Mouse (Mus musculus): ENCODE measurements around the gene Cirbp. TPM values are rescaled to one million over a fixed set of nuclear protein-coding genes. Genes with fewer than 3 reads are reported as not detected.

The Cirbp gene
- polyA plus RNA-seq (2014; fragmentation: Illumina TruSeq; extraction: RNeasy Lipid Tissue Mini Kit (QIAGEN cat#74804); ENCODE audit: low read depth, low replicate concordance) = 219 TPM

DNA sequence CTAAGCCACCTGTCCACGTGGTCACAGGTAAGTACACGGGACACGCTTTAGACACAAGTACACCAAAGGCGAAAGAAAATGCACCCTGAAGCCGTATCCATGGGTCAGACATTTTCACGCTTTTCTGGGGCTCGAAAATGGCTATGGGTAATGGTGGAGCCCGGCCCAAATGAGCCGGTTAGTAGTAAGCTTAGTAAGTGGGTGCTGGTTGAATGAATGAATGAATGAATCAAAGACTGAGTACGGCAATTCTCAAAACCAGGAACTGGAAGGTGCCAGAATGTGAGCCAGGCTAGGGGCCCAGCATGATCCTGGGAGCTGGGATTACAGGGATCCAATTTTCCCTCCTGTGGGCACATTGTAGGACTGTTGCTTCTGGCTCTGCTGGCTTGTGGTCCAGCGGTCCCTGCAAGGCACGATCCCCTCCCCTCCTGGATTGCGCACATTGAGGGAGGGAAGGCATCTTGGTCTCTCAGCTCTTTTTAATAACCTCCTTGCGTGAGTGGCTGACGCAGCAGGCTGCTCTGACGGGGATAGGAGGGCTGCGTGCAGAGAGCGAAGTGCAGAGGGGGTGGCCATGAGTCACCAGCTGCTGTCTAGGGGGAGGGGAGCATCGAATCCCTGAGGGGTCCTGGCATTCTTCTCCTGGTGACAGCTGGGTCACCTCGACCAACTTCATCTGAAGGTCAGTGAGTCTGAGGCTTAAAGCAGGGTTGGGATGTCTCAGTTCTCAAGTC lies at the start of gene Cirbp:
Gene Cirbp, plus strand, starts transcription at position 594 of the 737 bp plus-strand sequence.

DNA sequence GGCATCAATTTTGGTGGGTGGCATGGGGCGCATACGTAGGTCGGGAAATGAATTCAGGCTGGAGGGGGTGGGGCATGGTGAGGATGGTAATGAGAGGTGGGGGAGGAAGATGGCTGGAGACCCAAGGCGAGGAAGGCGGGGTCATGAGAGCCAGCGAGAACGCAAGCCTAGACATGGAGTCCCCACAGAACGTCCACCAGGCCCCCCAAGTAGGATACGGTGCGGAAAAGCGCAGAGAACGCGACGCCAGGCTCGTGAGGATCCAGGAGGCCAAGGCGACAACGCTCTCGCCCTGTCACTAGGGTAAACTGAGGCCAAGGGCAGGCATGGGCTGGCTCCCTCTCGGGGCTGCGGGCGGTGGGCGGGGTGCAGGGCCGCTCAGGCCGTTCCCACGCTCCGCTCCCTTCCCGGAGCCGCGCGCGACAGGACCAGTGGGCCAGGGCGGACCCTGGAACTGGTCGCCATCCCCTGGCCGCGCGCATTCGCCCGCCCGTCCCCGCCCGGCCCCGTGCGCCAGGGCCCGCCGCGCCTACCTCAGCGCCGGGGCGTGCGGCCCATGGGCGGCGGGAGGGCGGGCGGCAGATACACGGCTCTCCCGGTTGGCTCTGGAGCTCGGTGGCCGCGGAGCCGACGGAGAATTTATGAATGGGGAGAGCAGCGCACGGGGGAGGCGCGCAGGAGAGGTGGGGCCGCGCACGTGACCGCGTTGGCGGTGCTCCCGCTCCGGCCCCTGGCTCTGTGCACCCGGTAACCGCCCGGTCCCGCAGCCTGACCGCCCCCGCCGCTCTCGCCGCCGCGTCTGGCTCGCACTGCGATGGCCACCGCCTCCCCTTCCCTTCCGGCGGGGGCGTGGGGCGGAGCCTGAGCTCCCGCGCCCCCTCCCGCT lies 27.0 kb upstream of the Cirbp start, which contains the start of gene Atp5d:
Gene Atp5d, plus strand, starts transcription at position 80 of the 886 bp plus-strand sequence.

DNA sequence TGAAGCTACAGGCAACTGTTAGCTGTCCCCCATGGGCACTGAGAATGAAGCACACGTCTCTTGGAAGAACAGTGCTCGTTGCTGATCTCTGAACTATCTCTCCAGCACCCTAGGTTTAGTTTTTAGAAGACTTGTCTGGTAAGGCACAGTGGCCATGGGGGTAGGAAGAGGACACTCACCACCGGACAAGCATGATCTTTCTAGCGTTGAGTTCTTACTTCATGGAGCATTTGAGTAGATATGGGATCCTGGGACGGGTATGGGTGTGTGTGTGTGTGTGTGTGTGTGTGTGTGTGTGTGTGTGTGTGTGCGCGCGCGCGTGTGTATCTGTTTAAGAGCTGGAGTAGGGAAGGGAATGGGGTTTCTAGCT lies 25.1 kb upstream of the Cirbp start, which contains the start of gene Cbarp:
Gene Cbarp, minus strand, starts transcription at position 170 of the 370 bp plus-strand sequence.

DNA sequence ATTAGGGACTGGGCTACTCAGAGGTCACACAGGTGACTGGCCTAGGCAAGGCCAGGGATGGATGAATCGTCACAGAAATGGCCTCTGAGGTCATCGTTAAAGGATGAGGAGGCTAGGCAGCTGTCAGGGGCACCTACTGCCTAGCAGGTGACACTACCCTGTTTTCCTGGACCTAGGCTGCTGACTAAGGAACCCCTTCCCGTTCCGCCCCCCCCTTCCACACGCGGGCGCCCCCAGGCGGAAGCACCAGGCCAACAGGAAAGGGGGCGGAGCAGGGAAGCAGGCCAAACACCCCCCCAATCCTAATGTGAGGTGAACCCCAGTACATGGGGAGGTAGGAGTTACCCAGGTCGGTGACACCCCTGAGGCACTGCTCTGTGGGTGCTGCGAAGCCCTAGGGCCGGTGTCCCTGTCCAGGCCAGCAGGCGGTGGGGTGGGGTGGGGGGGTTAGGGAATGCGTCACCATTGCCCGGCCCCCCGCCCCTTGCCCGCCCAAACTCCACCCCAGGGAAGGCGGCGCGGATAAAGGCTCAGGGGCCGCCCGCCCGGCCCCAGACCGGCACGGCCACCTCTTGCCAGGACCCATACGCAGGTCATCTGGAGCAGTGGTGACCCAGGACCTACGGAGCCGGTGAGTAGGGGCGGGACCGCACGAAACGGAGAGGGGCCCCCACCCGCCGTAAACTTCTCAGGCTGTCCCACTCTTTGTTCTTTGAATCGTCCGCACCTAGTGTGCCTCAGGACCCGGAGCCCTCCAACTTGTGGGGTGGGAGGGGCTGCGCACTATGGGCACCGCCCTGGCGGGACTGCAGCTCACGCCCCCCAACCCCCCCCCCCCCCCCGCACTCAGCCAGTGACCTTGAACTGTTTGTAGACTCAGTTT lies 17.8 kb upstream of the Cirbp start, which contains the start of gene Midn:
Gene Midn, plus strand, starts transcription at position 554 of the 883 bp plus-strand sequence.

DNA sequence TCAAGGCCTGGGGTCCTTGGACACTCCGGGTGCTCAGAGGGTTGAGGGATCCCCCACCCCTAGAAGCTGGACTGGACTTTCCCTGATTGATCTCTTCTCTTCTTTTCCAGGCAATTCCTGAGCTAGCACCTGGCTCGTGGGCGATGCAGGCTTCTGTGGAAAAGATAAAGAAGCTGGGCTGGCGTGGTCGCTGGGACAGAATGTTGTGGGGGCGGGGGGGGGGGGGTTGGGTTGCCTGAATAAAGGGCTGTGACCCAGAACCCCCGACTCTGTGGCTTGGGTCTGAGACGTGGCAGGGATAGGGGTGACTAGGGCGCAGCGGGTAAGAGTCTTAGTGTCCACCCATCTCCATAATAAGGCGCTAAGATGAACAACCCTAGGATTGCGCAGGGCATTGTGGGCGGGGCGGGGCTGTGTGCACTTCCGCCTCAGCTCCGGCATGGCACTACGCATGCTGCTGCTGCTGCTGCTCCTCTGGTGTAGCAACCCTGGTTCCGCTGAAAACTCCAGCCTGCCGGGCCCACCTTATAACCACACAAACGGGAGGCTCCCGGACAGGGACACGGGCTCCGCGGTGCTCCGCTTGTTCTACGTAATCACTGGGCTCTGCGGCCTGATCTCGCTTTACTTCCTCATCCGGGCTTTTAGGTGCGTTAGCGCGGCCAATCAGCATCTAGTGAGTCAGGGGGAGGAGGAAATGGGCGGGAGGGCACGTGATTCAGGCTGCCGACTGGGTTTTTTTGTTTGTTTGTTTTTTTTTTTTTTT lies 6.9 kb downstream of the Cirbp start, which contains the start of gene 1600002K03Rik:
Gene 1600002K03Rik, plus strand, starts transcription at position 418 of the 766 bp plus-strand sequence.

DNA sequence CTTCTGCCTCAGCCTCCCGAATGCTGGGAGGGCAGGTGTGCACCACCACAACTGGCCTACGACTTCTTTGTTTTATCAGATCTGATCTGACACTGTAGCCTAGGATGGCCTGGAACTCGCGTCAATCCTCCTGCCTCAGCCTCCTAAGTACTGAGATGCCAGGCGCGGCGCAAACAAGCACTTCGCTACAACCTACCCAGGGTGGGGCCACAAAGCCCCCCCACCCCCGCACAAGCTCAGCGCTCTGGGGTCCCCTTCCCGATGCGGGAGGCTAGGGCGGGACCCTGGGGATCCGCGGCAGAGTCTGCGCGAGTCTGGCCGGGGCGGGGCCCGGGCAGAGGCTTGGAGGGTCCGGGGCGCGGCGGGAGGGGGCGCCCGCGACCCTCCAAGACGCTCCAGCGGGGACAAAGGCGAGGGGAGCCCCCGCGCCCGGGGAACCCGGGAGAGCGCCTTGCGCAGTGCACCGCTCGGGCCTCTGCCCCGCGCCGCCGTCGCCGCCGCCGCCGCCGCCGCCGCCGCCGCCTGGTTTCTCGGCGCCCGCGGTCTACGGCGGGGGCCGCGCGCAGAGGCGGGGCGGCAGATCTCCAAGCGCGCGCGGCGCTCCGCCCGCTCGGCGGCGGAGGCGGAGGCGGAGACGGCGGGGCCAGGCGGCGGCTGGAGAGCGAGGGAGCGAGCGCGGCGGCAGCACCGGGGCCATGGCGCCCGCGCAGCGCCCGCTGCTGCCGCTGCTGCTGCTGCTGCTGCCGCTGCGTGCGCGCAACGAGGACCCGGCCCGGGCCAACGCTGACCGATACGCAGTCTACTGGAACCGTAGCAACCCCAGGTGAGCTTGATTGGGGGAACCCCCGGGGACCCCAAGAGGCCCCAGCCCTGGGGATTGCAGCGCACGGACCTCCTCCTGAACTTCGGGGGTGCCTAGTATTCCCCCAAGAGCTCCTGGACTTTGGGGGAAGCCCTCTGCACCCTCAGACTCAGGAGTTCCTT lies 13.6 kb downstream of the Cirbp start, which contains the start of gene Efna2:
Gene Efna2, plus strand, starts transcription at position 415 of the 984 bp plus-strand sequence.

Other genes starting within 250 kb of the Cirbp start
- gene Kiss1r, start 249.0 kb upstream of the Cirbp start, polyA plus RNA-seq (2014; fragmentation: Illumina TruSeq; extraction: RNeasy Lipid Tissue Mini Kit (QIAGEN cat#74804); ENCODE audit: low read depth, low replicate concordance) = 2.7 TPM
- 81.2 TPM for gene R3hdm4, start 244.8 kb upstream of the Cirbp start, polyA plus RNA-seq (2014; fragmentation: Illumina TruSeq; extraction: RNeasy Lipid Tissue Mini Kit (QIAGEN cat#74804); ENCODE audit: low read depth, low replicate concordance)
- gene Arid3a, start 238.9 kb upstream of the Cirbp start, polyA plus RNA-seq (2014; fragmentation: Illumina TruSeq; extraction: RNeasy Lipid Tissue Mini Kit (QIAGEN cat#74804); ENCODE audit: low read depth, low replicate concordance) = 4.9 TPM
- 22.5 TPM for gene Wdr18, start 205.8 kb upstream of the Cirbp start, polyA plus RNA-seq (2014; fragmentation: Illumina TruSeq; extraction: RNeasy Lipid Tissue Mini Kit (QIAGEN cat#74804); ENCODE audit: low read depth, low replicate concordance)
- gene Grin3b, start 195.3 kb upstream of the Cirbp start, polyA plus RNA-seq (2014; fragmentation: Illumina TruSeq; extraction: RNeasy Lipid Tissue Mini Kit (QIAGEN cat#74804); ENCODE audit: low read depth, low replicate concordance) = not detected
- 86.6 TPM for gene Tmem259, start 181.7 kb upstream of the Cirbp start, polyA plus RNA-seq (2014; fragmentation: Illumina TruSeq; extraction: RNeasy Lipid Tissue Mini Kit (QIAGEN cat#74804); ENCODE audit: low read depth, low replicate concordance)
- 46.6 TPM for gene Cnn2, start 177.4 kb upstream of the Cirbp start, polyA plus RNA-seq (2014; fragmentation: Illumina TruSeq; extraction: RNeasy Lipid Tissue Mini Kit (QIAGEN cat#74804); ENCODE audit: low read depth, low replicate concordance)
- gene Abca7, start 169.5 kb upstream of the Cirbp start, polyA plus RNA-seq (2014; fragmentation: Illumina TruSeq; extraction: RNeasy Lipid Tissue Mini Kit (QIAGEN cat#74804); ENCODE audit: low read depth, low replicate concordance) = 3.8 TPM
- 13.2 TPM for gene Arhgap45, start 149.3 kb upstream of the Cirbp start, polyA plus RNA-seq (2014; fragmentation: Illumina TruSeq; extraction: RNeasy Lipid Tissue Mini Kit (QIAGEN cat#74804); ENCODE audit: low read depth, low replicate concordance)
- 65.7 TPM for gene Polr2e, start 126.2 kb upstream of the Cirbp start, polyA plus RNA-seq (2014; fragmentation: Illumina TruSeq; extraction: RNeasy Lipid Tissue Mini Kit (QIAGEN cat#74804); ENCODE audit: low read depth, low replicate concordance)
- gene Gpx4, start 118.8 kb upstream of the Cirbp start, polyA plus RNA-seq (2014; fragmentation: Illumina TruSeq; extraction: RNeasy Lipid Tissue Mini Kit (QIAGEN cat#74804); ENCODE audit: low read depth, low replicate concordance) = 681 TPM
- gene Sbno2, start 60.4 kb upstream of the Cirbp start, polyA plus RNA-seq (2014; fragmentation: Illumina TruSeq; extraction: RNeasy Lipid Tissue Mini Kit (QIAGEN cat#74804); ENCODE audit: low read depth, low replicate concordance) = 17.9 TPM
- gene Stk11, start 50.2 kb upstream of the Cirbp start, polyA plus RNA-seq (2014; fragmentation: Illumina TruSeq; extraction: RNeasy Lipid Tissue Mini Kit (QIAGEN cat#74804); ENCODE audit: low read depth, low replicate concordance) = 82.1 TPM
- 268 TPM for gene Atp5d, start 27.4 kb upstream of the Cirbp start, polyA plus RNA-seq (2014; fragmentation: Illumina TruSeq; extraction: RNeasy Lipid Tissue Mini Kit (QIAGEN cat#74804); ENCODE audit: low read depth, low replicate concordance)
- 29.3 TPM for gene Cbarp, start 25.1 kb upstream of the Cirbp start, polyA plus RNA-seq (2014; fragmentation: Illumina TruSeq; extraction: RNeasy Lipid Tissue Mini Kit (QIAGEN cat#74804); ENCODE audit: low read depth, low replicate concordance)
- 28.1 TPM for gene Midn, start 17.7 kb upstream of the Cirbp start, polyA plus RNA-seq (2014; fragmentation: Illumina TruSeq; extraction: RNeasy Lipid Tissue Mini Kit (QIAGEN cat#74804); ENCODE audit: low read depth, low replicate concordance)
- 19.9 TPM for gene 1600002K03Rik, start 7.0 kb downstream of the Cirbp start, polyA plus RNA-seq (2014; fragmentation: Illumina TruSeq; extraction: RNeasy Lipid Tissue Mini Kit (QIAGEN cat#74804); ENCODE audit: low read depth, low replicate concordance)
- 1.4 TPM for gene Efna2, start 13.5 kb downstream of the Cirbp start, polyA plus RNA-seq (2014; fragmentation: Illumina TruSeq; extraction: RNeasy Lipid Tissue Mini Kit (QIAGEN cat#74804); ENCODE audit: low read depth, low replicate concordance)
- 56.7 TPM for gene Mum1, start 60.4 kb downstream of the Cirbp start, polyA plus RNA-seq (2014; fragmentation: Illumina TruSeq; extraction: RNeasy Lipid Tissue Mini Kit (QIAGEN cat#74804); ENCODE audit: low read depth, low replicate concordance)
- gene Ndufs7, start 83.1 kb downstream of the Cirbp start, polyA plus RNA-seq (2014; fragmentation: Illumina TruSeq; extraction: RNeasy Lipid Tissue Mini Kit (QIAGEN cat#74804); ENCODE audit: low read depth, low replicate concordance) = 123 TPM
- 196 TPM for gene Gamt, start 95.0 kb downstream of the Cirbp start, polyA plus RNA-seq (2014; fragmentation: Illumina TruSeq; extraction: RNeasy Lipid Tissue Mini Kit (QIAGEN cat#74804); ENCODE audit: low read depth, low replicate concordance)
- gene Dazap1, start 95.5 kb downstream of the Cirbp start, polyA plus RNA-seq (2014; fragmentation: Illumina TruSeq; extraction: RNeasy Lipid Tissue Mini Kit (QIAGEN cat#74804); ENCODE audit: low read depth, low replicate concordance) = 85.8 TPM
- gene Rps15, start 126.5 kb downstream of the Cirbp start, polyA plus RNA-seq (2014; fragmentation: Illumina TruSeq; extraction: RNeasy Lipid Tissue Mini Kit (QIAGEN cat#74804); ENCODE audit: low read depth, low replicate concordance) = 1,679 TPM
- 0.71 TPM for gene Apc2, start 130.0 kb downstream of the Cirbp start, polyA plus RNA-seq (2014; fragmentation: Illumina TruSeq; extraction: RNeasy Lipid Tissue Mini Kit (QIAGEN cat#74804); ENCODE audit: low read depth, low replicate concordance)
- gene 2310011J03Rik, start 154.6 kb downstream of the Cirbp start, polyA plus RNA-seq (2014; fragmentation: Illumina TruSeq; extraction: RNeasy Lipid Tissue Mini Kit (QIAGEN cat#74804); ENCODE audit: low read depth, low replicate concordance) = 32.7 TPM
- 5.3 TPM for gene Pcsk4, start 163.5 kb downstream of the Cirbp start, polyA plus RNA-seq (2014; fragmentation: Illumina TruSeq; extraction: RNeasy Lipid Tissue Mini Kit (QIAGEN cat#74804); ENCODE audit: low read depth, low replicate concordance)
- 55.6 TPM for gene Reep6, start 164.0 kb downstream of the Cirbp start, polyA plus RNA-seq (2014; fragmentation: Illumina TruSeq; extraction: RNeasy Lipid Tissue Mini Kit (QIAGEN cat#74804); ENCODE audit: low read depth, low replicate concordance)
- 9.4 TPM for gene Adamtsl5, start 182.4 kb downstream of the Cirbp start, polyA plus RNA-seq (2014; fragmentation: Illumina TruSeq; extraction: RNeasy Lipid Tissue Mini Kit (QIAGEN cat#74804); ENCODE audit: low read depth, low replicate concordance)
- 0.34 TPM for gene Plk5, start 190.5 kb downstream of the Cirbp start, polyA plus RNA-seq (2014; fragmentation: Illumina TruSeq; extraction: RNeasy Lipid Tissue Mini Kit (QIAGEN cat#74804); ENCODE audit: low read depth, low replicate concordance)
- gene Mex3d, start 221.7 kb downstream of the Cirbp start, polyA plus RNA-seq (2014; fragmentation: Illumina TruSeq; extraction: RNeasy Lipid Tissue Mini Kit (QIAGEN cat#74804); ENCODE audit: low read depth, low replicate concordance) = 14.4 TPM
- gene Mbd3, start 233.6 kb downstream of the Cirbp start, polyA plus RNA-seq (2014; fragmentation: Illumina TruSeq; extraction: RNeasy Lipid Tissue Mini Kit (QIAGEN cat#74804); ENCODE audit: low read depth, low replicate concordance) = 113 TPM
- 470 TPM for gene Uqcr11, start 240.8 kb downstream of the Cirbp start, polyA plus RNA-seq (2014; fragmentation: Illumina TruSeq; extraction: RNeasy Lipid Tissue Mini Kit (QIAGEN cat#74804); ENCODE audit: low read depth, low replicate concordance)

Measured in adipose tissue, adult 10 weeks (tissue).